Mouse (Mus musculus) liver, embryonic 13.5 days (tissue): ENCODE results near the gene Smg1. TPM values are rescaled to one million over a fixed set of nuclear protein-coding genes. Genes with fewer than 3 reads are reported as not detected.

Experiments
- ATAC-seq: fragments of 200-750 bp; cut with Nextera tagmentation; 2 replicates; pipeline ENCODE4 v1.8.0; 2017; ENCODE audit warnings: low read depth, mild to moderate bottlenecking, moderate number of reproducible peaks, moderate library complexity
- DNase-seq: peaks from one replicate; pipeline ENCODE4 v3.0.0; 2022
- H3K27ac ChIP-seq: fragments of 300-500 bp; sonication (generic); 2 replicates; pipeline ENCODE4 v1.5.1; 2015; ENCODE audit warnings: moderate library complexity, mild to moderate bottlenecking, inconsistent platforms
- H3K27me3 ChIP-seq: fragments of 300-500 bp; sonication (generic); 2 replicates; pipeline ENCODE4 v1.6.1; 2015; ENCODE audit warnings: mild to moderate bottlenecking, inconsistent platforms
- H3K36me3 ChIP-seq: fragments of 300-500 bp; sonication (generic); 2 replicates; pipeline ENCODE4 v1.6.1; 2015; ENCODE audit warnings: mild to moderate bottlenecking, inconsistent platforms
- H3K4me1 ChIP-seq: fragments of 300-500 bp; sonication (generic); replicated peaks from 2 replicates; pipeline ENCODE4 v1.6.1; 2015; ENCODE audit warnings: inconsistent platforms
- H3K4me2 ChIP-seq: fragments of 300-500 bp; sonication (generic); 2 replicates; pipeline ENCODE4 v1.6.1; 2015; ENCODE audit warnings: inconsistent platforms, mild to moderate bottlenecking, moderate library complexity
- H3K4me3 ChIP-seq: fragments of 300-500 bp; sonication (generic); replicated peaks from 2 replicates; pipeline ENCODE4 v1.5.1; 2015; ENCODE audit warnings: mild to moderate bottlenecking, inconsistent platforms
- H3K9ac ChIP-seq: fragments of 300-500 bp; sonication (generic); 2 replicates; pipeline ENCODE4 v1.6.1; 2015; ENCODE audit warnings: mild to moderate bottlenecking, inconsistent platforms
- H3K9me3 ChIP-seq: fragments of 300-500 bp; sonication (generic); replicated peaks from 2 replicates; pipeline ENCODE4 v1.6.1; 2016; ENCODE audit warnings: inconsistent platforms
- WGBS: fragments of 180-500 bp; shearing (Covaris S2); methylation state at CpG from one replicate; pipeline ENCODE4 v1.1.7; 2015; ENCODE audit not compliant: insufficient replicate concordance; 5-methylcytosine and 5-hydroxymethylcytosine counted together
- polyA plus RNA-seq: library from polyadenylated mRNA; unstranded; fragments of >200 nt; fragmentation: Nextera tagmentation; extraction: Ambion mirVana; gene quantifications from 2 replicates; pipeline ENCODE4 v1.2.1, GENCODE M21; 2015

Gene Smg1
- polyA plus RNA-seq, 1 experiment from 2014 or later, result 5.8 TPM

DNA sequence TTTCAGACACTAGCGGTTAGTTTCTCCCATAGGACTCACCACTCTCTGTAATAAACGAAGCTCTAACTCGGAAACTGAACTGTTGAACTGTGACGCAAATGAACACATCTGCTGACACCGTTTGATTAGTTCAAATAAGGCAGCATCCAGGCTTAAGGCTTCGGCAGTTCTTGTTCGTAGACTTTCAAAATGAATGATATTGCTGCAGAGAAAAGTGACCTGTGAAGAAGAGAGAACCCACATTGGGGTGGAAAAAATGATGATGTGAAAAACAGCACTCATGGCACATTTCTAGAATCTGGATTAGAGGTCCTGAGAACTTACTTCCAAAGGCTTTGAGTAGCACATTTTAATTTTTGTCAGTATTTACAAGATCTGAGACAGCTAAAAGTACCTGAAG lies 102.2 kb downstream of the Smg1 start:
- no peak for ATAC-seq
- Histone ChIP-seq H3K9me3 (no peaks in the 10 kb centered on the region), H3K4me3 (no peak overlapping the region), H3K4me1 (peaks cover 21% of the 10 kb centered on the region), H3K36me3 (peaks cover 65% of the 10 kb centered on the region), H3K9ac (no peak overlapping the region), H3K27me3 (no peaks in the 10 kb centered on the region), H3K4me2 (no peak overlapping the region), H3K27ac (no peak overlapping the region)
- no peak for DNase-seq
- WGBS, result 85% methylated on average over 7 of the region's 7 CpGs

DNA sequence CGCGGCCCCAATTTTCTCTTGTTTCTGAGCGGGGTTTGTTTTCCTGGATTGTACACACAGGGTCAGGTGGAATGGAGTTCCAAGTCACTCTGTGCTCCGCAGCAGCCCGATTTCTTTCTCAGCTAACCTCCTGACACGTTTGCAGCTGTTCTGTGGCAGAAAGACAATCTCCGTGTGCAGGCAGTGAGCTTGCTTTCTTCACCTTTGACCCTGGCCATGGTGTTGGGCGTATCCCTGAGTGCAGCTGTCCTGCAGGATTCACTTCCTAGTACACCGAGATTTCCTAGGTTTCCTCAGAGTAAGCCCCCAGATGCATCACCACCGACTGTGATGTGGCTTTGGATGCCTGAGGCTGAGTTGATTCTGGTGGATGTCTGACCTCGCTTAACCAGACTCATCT lies 108.3 kb downstream of the Smg1 start:
- ATAC-seq (no peak), DNase-seq (no peak)
- Histone ChIP-seq H3K4me1 (peaks cover 8% of the 10 kb centered on the region), H3K4me3 (no peak overlapping the region), H3K9ac (no peak overlapping the region), H3K4me2 (no peak overlapping the region), H3K27ac (no peak overlapping the region), H3K36me3 (peaks cover 44% of the 10 kb centered on the region), H3K9me3 (no peaks in the 10 kb centered on the region), H3K27me3 (no peaks in the 10 kb centered on the region)
- WGBS, result 80% methylated on average over 11 of the region's 11 CpGs

DNA sequence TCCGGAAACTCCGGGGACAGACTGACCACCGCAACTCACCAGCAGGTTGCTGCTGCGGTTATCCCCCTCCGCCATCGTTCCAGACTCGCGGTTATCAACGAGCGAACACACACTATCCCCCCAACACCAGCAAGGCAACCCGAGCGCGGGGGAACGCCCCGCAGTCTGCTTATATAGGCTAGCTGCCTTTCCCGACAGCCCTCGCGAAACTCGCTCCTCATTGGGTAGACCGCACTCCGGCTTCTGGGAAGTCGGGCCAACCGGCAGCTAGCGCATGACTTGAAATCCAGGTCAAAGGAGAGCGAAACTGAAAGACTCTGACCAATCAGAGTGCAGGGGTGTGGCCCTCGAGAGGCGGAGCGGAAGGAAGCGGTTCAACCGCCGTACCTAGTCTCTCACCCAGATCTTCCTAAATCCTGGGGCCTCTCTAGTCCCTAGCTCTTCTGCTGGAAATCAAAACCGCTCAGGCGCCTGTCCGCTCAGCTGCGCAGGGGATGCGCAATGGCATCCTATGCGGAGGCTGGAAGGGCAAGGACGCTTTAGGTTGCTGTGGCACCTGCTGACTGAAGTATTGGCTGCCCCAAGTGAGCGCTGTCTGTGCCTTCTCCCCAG lies 113.9 kb downstream of the Smg1 start, which contains the start of gene Arl6ip1:
Arl6ip1 (minus strand) TSS at position 233 of the 612 bp plus-strand sequence.
- H3K27ac ChIP-seq, result peak within 1 kb of the TSS; percentile 97
- DNase-seq (peak; percentile 98), ATAC-seq (peak; percentile 97)
- peaks cover 40% of the 10 kb centered on the region for H3K4me1 ChIP-seq
- peak within 1 kb of the TSS; percentile 94 for H3K4me2 ChIP-seq
- peaks cover 22% of the 10 kb centered on the region for H3K36me3 ChIP-seq
- no peaks in the 10 kb centered on the region for H3K9me3 ChIP-seq
- peak within 1 kb of the TSS; percentile 97 for H3K9ac ChIP-seq
- H3K4me3 ChIP-seq, result peak within 1 kb of the TSS; percentile 94
- no peaks in the 10 kb centered on the region for H3K27me3 ChIP-seq
- under 1% methylated on average over 39 of the region's 39 CpGs for WGBS

DNA sequence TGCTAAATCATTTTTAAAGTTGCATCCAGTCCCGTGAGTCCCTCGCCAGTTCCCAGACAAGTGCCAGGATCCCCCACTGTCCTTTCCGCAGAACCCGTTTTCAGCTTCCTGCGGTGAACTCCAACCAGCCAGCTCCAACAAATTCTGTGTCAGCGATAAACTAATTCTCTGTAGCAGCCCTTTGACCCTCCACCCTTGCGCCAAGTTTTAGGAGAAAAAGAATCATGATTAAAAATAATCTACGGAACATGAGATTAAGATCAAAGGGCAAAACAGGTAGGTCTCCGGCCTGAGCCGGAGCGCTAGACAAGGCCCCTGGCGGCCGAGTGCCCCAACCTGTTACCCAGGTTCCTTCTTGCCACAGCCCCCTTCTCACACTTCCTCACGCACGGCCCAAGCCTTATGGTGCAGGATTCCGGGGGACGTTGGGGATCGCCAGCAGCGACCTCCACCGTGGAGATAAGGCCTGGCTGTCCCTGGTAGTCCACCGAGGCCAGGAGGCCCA lies 114.5 kb downstream of the Smg1 start:
- under 1% methylated on average over 21 of the region's 21 CpGs for WGBS
- ATAC-seq (peak; percentile 54), DNase-seq (no peak)
- peak overlapping the region; percentile 97 for H3K27ac ChIP-seq
- H3K27me3 ChIP-seq, result no peaks in the 10 kb centered on the region
- H3K4me3 ChIP-seq, result peak overlapping the region; percentile 94
- peaks cover 45% of the 10 kb centered on the region for H3K4me1 ChIP-seq
- peaks cover 26% of the 10 kb centered on the region for H3K36me3 ChIP-seq
- H3K9ac ChIP-seq, result peak overlapping the region; percentile 97
- no peaks in the 10 kb centered on the region for H3K9me3 ChIP-seq
- peak overlapping the region; percentile 79 for H3K4me2 ChIP-seq

DNA sequence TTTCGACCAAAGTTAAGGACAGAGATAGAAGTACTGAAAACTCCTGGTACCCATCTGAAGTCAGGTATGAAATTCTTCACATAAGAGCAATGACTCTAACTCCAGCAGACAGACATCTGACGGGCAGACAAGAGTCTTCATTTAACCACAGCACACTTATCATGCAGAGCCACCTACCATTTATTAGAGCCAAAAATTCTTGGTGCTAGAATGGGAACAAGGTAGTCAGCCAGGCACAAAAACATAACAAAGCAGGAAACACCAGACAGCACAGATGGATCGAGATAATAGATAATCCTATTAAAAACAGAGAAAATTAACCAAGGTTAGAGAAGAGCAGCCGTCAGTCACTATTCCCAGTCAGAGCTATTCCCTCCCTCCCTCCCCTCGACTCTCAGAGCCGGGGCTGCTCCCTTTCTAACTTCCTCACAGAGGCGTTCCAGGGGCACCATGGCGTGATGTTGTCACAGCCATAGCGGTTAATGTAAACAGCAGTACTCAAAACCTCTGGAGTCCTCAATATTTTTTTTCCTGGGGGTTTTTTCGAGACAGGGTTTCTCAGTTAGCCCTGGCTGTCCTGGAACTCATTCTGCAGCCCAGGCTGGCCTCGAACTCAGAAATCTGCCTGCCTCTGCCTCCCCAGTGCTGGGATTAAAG lies 117.1 kb downstream of the Smg1 start:
- Histone ChIP-seq H3K36me3 (peaks cover 51% of the 10 kb centered on the region), H3K27me3 (no peaks in the 10 kb centered on the region), H3K9me3 (no peaks in the 10 kb centered on the region), H3K4me1 (peaks cover 45% of the 10 kb centered on the region), H3K27ac (no peak overlapping the region), H3K4me2 (peak overlapping the region; percentile 79), H3K9ac (peak overlapping the region; percentile 97; the same call in 1 of the 2 replicates), H3K4me3 (peak overlapping the region; percentile 94)
- no peak for ATAC-seq
- no peak for DNase-seq
- 52% methylated on average over 11 of the region's 11 CpGs for WGBS

DNA sequence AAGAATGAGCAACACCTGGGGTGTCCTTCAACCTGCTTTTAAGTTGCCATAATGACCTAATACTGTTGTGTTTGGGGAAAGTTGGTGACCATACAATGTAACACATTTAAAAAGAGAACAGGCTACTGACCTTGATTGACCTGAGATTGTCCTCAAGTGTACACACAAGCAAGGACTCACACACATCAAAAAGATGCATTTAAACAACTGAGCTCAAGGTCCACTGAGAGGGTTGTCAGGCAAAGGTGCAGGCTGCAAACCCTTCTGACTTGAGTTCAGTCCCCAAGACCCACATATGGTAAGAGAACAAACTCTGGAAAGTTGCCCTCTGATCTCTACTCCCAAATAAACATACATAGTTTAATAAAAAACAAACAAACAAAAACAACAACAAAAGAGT lies 117.7 kb downstream of the Smg1 start:
- DNase-seq, result no peak

DNA sequence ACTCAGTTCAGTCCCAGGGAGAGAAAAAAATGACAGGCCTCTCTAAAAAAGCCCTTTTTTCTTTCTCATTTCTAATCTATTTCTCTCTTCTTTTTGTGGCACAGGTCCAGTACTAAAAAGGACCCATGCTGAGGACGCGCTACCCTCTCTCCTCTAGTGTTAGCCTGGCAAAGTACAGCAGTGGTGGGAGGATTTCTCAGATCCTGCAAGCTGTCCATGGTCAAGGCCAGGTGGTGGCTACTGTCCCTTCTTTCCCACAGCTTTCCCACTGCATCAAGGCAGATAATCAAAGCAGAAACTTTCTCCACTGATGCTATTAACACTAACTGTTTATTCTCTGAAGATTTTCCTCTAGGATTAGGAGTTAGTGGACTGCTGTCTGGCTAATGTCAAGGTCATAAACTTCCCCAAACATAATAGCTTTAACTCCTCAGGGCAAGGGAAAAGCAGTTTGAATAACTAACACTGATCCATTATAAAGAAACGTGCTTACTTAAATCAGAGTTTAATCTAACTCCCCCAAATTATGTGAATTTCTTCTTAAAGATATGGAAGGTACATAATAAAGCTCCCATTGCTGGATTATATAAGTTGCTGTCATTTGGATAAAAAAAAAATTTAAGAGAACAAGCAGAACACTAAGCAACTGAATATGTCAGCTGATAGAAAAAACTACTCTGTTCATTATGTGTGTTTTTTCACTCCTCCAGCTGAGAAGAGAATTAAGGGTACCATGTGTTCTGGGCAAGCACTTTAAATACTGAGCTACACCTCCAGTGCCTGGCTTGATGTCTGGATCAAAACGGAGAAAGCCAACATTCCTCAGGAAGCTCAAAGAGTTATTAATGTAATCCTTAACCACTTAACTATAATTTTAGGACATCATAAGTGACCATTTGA lies 119.7 kb downstream of the Smg1 start:
- Histone ChIP-seq H3K27ac (no peak overlapping the region), H3K4me2 (no peak overlapping the region), H3K36me3 (peaks cover 77% of the 10 kb centered on the region), H3K4me1 (peaks cover 37% of the 10 kb centered on the region), H3K4me3 (no peak overlapping the region), H3K9me3 (no peaks in the 10 kb centered on the region), H3K9ac (no peak overlapping the region), H3K27me3 (no peaks in the 10 kb centered on the region)
- DNase-seq (no peak), ATAC-seq (no peak)
- 90% methylated on average over 4 of the region's 4 CpGs for WGBS

More for the DNA sequence above, 117.7 kb downstream of the Smg1 start:
- Histone ChIP-seq H3K27ac (no peak overlapping the region), H3K9ac (no peak overlapping the region), H3K9me3 (no peaks in the 10 kb centered on the region), H3K27me3 (no peaks in the 10 kb centered on the region), H3K4me3 (0 out of 2 replicates have a peak overlapping the region, but pooled peaks have one; percentile 6), H3K4me1 (peaks cover 43% of the 10 kb centered on the region), H3K4me2 (no peak overlapping the region), H3K36me3 (peaks cover 57% of the 10 kb centered on the region)
- no peak for ATAC-seq

DNA sequence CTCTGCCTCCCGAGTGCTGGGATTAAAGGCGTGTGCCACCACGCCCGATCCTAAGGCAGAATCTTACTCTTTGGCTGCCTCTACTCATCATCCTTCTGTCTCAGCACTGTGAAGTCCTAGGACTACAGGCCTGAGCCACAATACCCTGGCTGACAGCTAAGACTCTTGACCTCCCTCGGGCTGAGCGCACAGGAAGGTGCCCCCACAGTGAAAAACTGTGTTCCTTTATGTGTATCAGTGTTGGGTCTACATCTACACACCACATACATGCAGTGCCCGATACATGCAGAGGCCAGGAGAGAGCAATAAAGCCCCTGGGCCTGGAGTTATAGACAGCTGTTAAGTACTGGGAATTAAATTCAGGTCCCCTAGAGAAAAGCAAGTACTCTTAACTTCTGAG lies 121.2 kb downstream of the Smg1 start:
- Histone ChIP-seq H3K4me1 (peaks cover 41% of the 10 kb centered on the region), H3K9ac (no peak overlapping the region), H3K27me3 (no peaks in the 10 kb centered on the region), H3K4me3 (no peak overlapping the region), H3K27ac (no peak overlapping the region), H3K9me3 (no peaks in the 10 kb centered on the region), H3K4me2 (no peak overlapping the region), H3K36me3 (peaks cover 86% of the 10 kb centered on the region)
- no peak for DNase-seq
- no peak for ATAC-seq
- WGBS, result 93% methylated on average over 7 of the region's 7 CpGs

DNA sequence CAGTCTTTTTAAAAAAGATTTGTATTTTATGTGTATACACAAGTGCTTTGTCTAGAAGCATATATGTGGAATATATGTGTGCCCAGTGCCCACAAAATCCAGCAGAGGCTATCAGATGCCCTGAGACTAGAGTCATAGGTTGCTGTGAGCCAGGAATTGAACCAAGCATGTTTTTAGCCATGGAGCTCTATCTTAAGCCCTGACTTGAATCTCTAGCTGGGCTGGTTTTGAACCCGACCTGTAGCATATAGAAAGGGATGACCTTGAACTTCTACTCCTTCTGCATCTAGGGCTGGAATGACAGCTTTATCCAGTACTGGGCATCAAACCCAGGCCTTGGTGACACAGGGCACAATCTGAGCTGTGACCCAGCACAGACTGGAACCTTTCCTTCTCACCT lies 122.8 kb downstream of the Smg1 start:
- peaks cover 35% of the 10 kb centered on the region for H3K4me1 ChIP-seq
- no peak for ATAC-seq
- peaks cover 70% of the 10 kb centered on the region for H3K36me3 ChIP-seq
- no peak overlapping the region for H3K9ac ChIP-seq
- no peak overlapping the region for H3K4me2 ChIP-seq
- H3K4me3 ChIP-seq, result no peak overlapping the region
- WGBS, result 65% methylated on average over 1 of the region's 1 CpGs
- H3K9me3 ChIP-seq, result no peaks in the 10 kb centered on the region
- no peak overlapping the region for H3K27ac ChIP-seq
- DNase-seq, result no peak
- H3K27me3 ChIP-seq, result no peaks in the 10 kb centered on the region

DNA sequence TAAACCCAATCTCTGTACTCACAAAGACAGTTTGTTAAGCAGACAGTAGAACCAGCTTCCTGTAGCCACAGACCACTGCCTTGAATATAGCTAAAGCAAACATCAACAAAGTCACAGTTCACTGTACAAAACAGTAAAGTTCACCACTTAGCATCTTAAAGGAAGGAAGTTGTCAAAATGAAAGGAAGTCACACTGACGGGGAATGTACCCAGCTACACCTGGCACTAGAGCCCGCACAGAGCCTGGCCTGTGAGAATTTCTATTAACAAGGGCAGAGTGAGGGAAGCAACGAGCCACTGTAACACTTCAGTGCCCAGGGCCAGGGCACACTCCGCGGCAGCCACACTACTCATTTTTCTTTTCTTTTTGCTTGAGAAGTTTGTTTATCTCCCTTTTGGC lies 123.5 kb downstream of the Smg1 start:
- Histone ChIP-seq H3K9me3 (no peaks in the 10 kb centered on the region), H3K36me3 (peaks cover 70% of the 10 kb centered on the region), H3K27me3 (no peaks in the 10 kb centered on the region), H3K4me1 (peaks cover 37% of the 10 kb centered on the region), H3K9ac (no peak overlapping the region), H3K4me2 (no peak overlapping the region), H3K27ac (no peak overlapping the region), H3K4me3 (no peak overlapping the region)
- 79% methylated on average over 5 of the region's 5 CpGs for WGBS
- no peak for ATAC-seq
- DNase-seq, result no peak

DNA sequence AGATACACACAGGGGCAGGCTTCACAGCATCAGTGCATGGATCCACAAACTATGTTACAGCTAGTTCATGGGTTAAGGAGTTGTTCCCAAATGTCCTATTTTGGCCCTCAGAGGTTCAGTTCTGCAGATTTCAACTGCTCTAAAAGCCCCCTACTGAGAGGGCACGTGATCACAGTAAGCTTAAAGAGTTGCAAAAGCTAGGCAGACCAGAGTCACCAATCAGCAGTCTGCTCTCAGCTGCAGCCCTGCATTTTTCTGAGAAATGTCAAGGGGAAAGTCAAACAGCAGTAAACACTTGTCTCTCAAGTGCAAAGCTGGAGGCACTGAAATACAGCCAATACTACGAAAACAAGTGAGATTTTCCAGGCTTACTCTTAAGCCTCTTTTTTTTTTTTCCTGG lies 124.3 kb downstream of the Smg1 start:
- no peaks in the 10 kb centered on the region for H3K27me3 ChIP-seq
- H3K4me1 ChIP-seq, result peaks cover 40% of the 10 kb centered on the region
- H3K27ac ChIP-seq, result no peak overlapping the region
- no peaks in the 10 kb centered on the region for H3K9me3 ChIP-seq
- H3K36me3 ChIP-seq, result peaks cover 72% of the 10 kb centered on the region
- 78% methylated on average over 2 of the region's 2 CpGs for WGBS
- H3K9ac ChIP-seq, result no peak overlapping the region
- no peak overlapping the region for H3K4me2 ChIP-seq
- ATAC-seq (no peak), DNase-seq (no peak)
- H3K4me3 ChIP-seq, result no peak overlapping the region
